Mouse (Mus musculus) monocyte, adult 5-6 weeks (primary cell): ENCODE measurements around the gene Ndrg2. TPM values are rescaled to one million over a fixed set of nuclear protein-coding genes. Genes with fewer than 3 reads are reported as not detected.

Experiments
- ATAC-seq: fragments of 153-309, 156-312 bp; replicated peaks from 2 replicates; pipeline ENCODE4 v1.8.0; 2017; ENCODE audit warnings: mild to moderate bottlenecking; ENCODE audit not compliant: low TSS enrichment, insufficient number of reproducible peaks, severe bottlenecking, poor library complexity, low FRiP score
- total RNA-seq: library from RNA; stranded (forward); fragments of 200-1000, 200-491, 200-594 nt; gene quantifications from 3 replicates; pipeline ENCODE4 v1.2.3, GENCODE M21; 2017

The Ndrg2 gene
- total RNA-seq, 1 experiment from 2014 or later = 1.3 TPM

- no peak for ATAC-seq
Measured at GRCm38 (mm10) chr14:51916539-51916938, 2.6 kb upstream of the Ndrg2 start.

GRCm38 (mm10) chr14:51915030-51915429 lies 1.1 kb upstream of the Ndrg2 start:
- ATAC-seq = no peak

DNA sequence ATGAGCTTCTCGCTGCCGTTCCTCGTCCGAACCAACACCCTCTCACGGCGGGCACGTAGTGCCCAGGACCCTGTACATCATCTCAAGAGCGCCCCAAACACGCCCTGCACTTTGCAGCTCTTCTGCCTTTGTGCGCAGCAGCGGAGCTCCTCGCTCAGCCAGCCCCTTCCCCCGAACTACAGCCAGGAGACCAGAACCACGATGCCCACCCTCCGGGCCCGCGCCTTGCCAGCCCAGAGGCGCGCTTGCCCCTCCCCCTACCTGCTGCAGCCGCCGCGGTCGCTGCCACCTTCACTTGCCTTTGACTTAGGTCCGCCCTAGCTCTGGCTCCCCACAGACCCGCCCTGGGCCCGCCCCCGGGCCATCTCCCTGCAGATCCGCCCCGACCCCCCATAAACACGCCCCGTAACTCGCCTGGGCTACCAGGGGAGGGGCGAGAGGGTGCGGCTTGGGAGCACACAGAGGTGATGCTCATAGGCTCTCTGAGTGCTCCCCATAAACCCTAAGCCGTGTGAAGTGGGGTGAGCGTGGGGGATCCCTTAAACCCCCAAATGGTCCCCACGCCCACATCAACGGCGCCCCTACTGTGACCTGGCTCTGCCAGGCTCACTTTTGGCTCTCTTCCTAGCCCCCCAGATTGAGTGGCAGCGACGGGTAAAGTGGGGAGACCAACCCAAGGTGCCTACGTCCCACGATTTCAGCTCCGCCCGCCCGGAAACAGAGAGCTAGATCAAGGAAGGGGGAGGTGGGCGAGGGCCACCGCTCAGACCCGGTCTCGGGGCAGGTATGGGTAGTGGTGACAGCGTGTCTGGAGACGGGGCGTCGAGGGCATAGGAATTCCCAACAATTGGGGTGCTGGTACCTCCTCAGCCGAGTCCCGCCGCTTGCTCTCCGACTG lies 647 bp downstream of the Ndrg2 start:
- ATAC-seq = peak; percentile 52

DNA sequence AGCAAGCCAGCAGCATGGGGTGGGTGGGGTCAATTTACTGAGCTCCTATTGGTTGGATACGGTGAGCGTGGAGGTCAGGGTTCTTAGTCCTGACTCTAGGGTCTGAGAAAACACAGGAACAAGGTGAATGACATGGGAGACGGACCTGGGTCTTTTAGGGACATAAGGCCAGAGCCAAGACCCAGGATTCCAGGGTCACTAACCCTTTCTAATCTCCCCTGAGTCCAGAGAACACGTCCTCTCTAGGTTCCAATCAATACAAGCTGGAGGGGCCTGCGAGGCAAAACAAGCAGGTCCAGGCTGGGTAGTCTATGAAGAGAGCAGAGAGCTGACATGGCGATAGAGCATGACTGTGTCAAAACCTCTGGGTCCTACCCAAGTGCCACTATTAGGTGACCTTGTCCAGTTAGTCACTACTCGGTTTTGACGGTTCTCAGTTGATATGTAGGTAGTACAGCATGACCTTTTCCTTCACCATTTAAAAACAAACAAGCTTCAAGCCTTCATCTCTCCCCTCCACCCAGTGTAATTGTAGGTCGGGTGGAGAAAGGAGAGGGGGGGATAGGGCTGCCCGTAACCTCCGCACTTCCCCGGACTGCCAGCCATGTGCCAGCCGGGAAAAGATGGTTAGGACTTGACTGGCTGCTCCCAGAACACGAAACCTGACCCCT lies 1.4 kb downstream of the Ndrg2 start:
- no peak for ATAC-seq

DNA sequence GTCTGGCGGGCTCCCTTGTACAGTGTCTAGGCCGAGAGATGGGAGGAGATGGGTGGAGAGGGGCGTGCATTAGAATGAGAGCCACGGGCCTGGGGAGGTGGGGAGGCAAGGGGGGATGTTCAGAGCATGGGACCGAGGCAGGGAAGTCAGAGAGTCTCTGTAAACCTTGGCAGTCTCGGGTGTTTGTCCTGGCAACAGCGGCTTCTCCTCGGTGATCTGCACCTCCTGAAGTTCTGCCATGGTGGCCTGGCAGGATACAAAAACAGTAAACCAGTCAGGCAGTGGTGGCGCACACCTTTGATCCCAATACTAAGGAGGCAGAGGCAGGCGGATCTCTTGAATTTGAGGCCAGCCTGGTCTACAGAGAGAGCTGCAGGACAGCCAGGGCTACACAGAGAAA lies 2.7 kb downstream of the Ndrg2 start:
- no peak for ATAC-seq

DNA sequence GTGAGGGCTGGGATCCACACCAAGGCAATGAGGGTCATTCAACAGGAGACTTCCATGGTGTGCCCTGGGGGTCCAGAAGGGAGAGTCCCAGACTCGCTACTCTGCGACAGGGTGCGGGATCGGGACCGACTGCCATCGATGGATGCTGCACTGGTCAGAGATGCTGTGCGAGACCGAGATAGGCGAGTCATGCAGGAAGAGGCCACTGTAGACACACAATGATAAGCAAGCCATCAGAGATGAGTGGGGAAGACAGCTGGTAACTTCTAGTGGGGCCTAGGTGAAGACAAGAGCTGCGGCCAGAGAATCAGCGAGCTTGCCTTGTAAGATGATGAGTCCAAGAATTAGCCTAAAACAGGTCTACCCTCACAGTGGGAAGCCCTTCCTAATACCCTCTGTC lies 7.9 kb downstream of the Ndrg2 start:
- no peak for ATAC-seq

DNA sequence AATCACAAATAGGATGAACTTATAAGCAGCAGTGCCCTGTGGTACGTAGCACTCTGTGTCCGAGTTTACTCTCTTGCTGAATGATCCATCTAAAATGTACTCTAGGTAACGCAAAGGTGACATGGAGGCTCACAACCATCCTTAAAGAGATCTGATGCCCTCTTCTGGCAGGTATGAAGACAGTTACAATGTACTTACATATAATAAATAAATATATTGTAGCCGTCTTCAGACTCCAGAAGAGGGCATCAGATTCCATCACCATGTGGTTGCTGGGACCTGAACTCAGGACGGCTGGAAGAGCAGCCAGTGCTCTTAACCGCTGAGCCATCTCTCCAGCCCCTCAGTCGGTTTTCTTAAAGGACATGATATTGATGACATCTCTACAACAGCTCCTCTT lies 9.3 kb downstream of the Ndrg2 start:
- ATAC-seq = no peak

DNA sequence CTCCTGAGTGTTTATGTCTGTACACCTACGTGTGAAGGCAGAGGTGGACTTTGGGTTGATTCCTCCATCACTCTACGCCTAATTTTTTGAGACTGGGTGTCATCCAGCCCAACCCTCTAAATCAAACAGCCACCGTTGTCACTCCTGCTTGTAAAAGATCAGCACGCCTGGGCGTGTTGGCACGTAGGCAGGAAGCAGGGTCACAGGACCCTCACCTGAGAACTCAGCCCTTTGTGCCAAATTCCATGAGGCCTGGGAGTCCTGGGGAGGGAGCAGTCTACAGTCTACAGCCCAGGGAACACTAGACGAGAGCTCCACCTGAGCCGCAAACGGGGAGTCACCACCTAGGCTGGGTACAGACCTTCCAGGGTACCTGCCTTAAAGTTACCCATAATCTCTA lies 10.2 kb downstream of the Ndrg2 start:
- no peak for ATAC-seq

DNA sequence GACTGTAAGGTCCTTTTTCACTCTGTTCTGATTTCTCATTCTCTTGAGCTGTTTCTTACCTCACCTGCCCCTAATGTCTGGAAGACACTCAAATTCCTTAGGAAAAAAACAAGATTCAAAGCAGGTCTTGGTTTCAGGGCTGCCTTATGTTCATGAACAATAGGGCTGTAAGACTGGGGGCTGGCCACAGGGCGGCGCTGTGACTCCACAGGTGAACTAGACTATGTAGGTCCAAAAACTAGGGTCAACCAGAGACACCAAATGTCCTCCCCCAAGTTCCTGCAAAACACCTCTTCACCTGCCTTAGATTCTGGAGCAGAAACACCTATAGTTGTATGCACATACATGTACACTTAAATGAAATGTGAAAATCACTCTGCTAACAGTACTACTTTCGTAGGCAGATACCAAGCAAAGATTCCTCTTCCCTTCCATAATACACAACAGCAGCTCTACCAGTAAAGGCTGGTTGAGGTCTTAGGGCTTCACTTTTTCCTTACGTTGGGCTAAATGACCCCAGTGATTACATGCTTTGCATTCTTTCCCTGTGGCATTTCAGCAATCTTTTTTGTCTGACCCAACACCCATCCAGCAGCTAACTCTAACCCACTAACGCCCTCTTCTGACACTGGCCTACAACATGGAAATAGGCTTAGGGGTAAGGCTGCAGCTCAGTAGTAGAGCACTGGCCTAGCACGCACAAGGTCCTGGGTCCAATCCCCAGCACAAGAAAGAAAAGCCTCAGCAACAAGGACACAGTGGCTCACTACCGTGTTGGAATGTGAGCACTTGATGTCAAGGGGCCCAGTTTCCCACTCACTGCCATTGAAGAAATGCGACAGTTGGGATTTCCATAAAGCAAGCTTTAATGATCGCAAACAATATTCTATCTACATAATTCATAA lies 10.9 kb downstream of the Ndrg2 start:
- peak; percentile 76 for ATAC-seq

GRCm38 (mm10) chr14:51899351-51899750 lies 14.6 kb downstream of the Ndrg2 start:
- no peak for ATAC-seq

DNA sequence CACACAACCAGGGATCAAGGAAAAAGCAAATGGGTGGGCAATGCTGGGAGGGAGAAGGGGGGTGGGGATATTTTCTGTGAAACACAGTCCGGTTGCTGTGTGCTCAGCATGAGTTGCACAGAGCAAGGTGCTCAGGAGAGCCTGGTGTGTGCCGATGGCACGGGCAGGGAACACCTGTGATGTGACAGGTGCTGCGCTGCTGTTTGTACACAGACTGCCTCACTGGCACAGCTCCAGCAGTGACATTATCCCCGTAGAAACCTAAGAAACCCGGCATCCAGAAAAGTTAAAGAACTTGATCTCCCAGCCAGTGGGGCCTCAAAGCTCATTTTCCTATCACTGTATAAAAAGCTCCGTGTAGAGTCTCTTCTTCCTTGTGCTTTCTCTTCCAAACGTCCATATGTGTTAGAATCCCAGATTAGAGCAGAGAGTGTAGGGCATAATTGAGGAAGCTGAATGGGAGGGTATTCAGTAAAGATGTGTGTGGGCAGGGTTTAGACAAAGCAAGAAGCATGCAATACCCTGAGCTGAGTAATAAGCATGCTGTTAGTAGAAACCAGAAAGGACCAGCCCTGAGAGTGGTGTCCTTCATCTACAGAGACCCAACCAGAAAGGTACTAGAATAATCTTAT lies 17.3 kb downstream of the Ndrg2 start:
- ATAC-seq = no peak

DNA sequence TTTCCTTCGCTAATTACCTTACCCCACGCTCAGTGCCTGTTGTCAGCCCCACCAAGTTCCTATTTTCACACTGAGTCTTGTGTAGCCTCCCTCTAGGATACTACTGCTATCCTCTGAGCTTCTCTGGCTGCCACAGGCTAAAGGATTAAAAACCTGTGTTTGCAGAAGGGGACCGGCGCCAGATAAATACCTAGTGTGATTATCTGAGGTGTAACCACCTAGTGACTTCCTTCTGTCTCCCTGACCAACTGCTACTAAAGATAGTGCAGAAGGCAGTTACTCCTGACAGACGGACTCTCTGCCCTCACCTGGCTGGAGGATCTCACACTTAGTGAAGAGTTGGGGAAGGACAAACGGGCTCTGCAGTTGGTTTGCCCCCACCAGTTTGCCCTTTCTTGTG lies 17.9 kb downstream of the Ndrg2 start:
- ATAC-seq = no peak

- ATAC-seq = no peak
Measured at GRCm38 (mm10) chr14:51895071-51895470, 18.9 kb downstream of the Ndrg2 start.

DNA sequence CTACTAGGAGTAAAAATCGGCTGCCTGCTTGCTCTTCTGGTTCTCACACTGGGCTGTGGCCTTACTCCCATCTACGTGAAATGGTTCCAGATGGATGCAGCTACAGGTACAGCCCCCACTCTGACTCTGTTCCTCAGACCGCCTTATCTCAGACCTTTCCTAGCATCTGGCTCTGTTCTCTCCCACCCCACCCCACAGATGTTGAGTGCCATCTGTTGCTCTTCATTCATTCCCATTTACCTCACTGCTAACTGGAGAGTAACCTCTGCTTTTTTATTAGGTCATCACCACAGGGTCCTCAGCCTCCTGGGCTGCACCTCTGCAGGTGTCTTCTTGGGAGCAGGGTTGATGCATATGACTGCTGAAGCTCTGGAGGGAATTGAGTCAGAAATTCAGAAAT lies 20.1 kb downstream of the Ndrg2 start:
- no peak for ATAC-seq

- no peak for ATAC-seq
Measured at GRCm38 (mm10) chr14:51893094-51893794, 20.7 kb downstream of the Ndrg2 start.

- ATAC-seq = no peak
Measured at GRCm38 (mm10) chr14:51892191-51892939, 21.6 kb downstream of the Ndrg2 start, which contains the start of gene Slc39a2. Gene Slc39a2, plus strand, starts transcription at chr14:51892889.

DNA sequence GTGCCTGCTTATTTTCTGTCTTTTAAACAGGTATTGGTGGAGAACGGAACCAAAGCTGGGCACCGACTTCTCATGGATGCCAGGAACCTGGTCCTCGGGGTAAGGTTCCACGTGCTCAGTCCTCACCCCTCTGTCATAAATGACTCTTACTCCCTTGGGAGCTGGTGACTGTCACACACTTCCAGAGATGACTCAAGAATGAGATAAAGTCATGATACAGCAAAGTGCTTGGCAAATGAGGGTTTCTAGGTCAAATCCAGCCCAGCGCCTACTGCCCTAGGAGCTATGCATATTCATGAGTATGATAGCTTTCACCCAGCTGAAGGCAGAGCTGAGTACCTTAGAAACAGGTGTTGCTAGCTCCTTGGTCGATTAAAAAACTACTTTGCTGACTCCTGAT lies 24.1 kb downstream of the Ndrg2 start:
- no peak for ATAC-seq
